Mouse (Mus musculus) thymus, adult 2 months (tissue): Measurements from ENCODE around the gene Hoxa10. TPM values are rescaled to one million over a fixed set of nuclear protein-coding genes. Genes with fewer than 3 reads are reported as not detected.

Experiments used
- DNase-seq: peaks from one replicate; pipeline ENCODE4 v3.0.0; 2021
- H3K27ac ChIP-seq: fragments of 200-500 bp; 2 replicates; pipeline ENCODE4 v1.5.1; 2012; ENCODE audit warnings: low read length, control low read depth; ENCODE audit not compliant: control insufficient read depth, insufficient read depth
- H3K27me3 ChIP-seq: fragments of 200-500 bp; 2 replicates; pipeline ENCODE4 v1.6.1; 2012; ENCODE audit warnings: mild to moderate bottlenecking, low read length, moderate library complexity, mixed read lengths; ENCODE audit not compliant: control insufficient read depth, insufficient read depth
- H3K36me3 ChIP-seq: fragments of 200-500 bp; 2 replicates; pipeline ENCODE4 v1.6.1; 2012; ENCODE audit warnings: mild to moderate bottlenecking, low read length, moderate library complexity; ENCODE audit not compliant: control insufficient read depth, insufficient read depth
- H3K4me1 ChIP-seq: fragments of 200-500 bp; replicated peaks from 2 replicates; pipeline ENCODE4 v1.6.1; 2012; ENCODE audit warnings: low read length; ENCODE audit not compliant: control insufficient read depth, insufficient read depth
- H3K4me3 ChIP-seq: fragments of 200-500 bp; 2 replicates; pipeline ENCODE4 v1.5.1; 2012; ENCODE audit warnings: mild to moderate bottlenecking, low read length, control low read depth, moderate library complexity; ENCODE audit not compliant: control insufficient read depth, insufficient read depth
- CTCF ChIP-seq: fragments of 200-500 bp; IDR thresholded peaks from 2 replicates; pipeline ENCODE4 v1.5.1; 2012; ENCODE audit warnings: mild to moderate bottlenecking, control low read depth, low read length, moderate library complexity, borderline replicate concordance; ENCODE audit not compliant: control insufficient read depth, poor library complexity, insufficient read depth; ENCODE audit errors: extremely low read depth
- POLR2A ChIP-seq: fragments of 200-500 bp; IDR thresholded peaks from 2 replicates; pipeline ENCODE4 v1.6.1; 2012; ENCODE audit warnings: mild to moderate bottlenecking, low read length, control low read depth, moderate library complexity; ENCODE audit not compliant: control insufficient read depth, poor library complexity, insufficient read depth; ENCODE audit errors: extremely low read depth
- WGBS: fragments of 180-500 bp; shearing (Covaris S2); methylation state at CpG from one replicate; pipeline ENCODE4 v1.1.7; 2018; 5-methylcytosine and 5-hydroxymethylcytosine counted together
- polyA plus RNA-seq: library from polyadenylated mRNA; depleted of rRNA; stranded (reverse); fragments of >200 nt; gene quantifications from 2 replicates; pipeline ENCODE4 v1.2.3, GENCODE M21; 2012

Gene Hoxa10
- polyA plus RNA-seq, 1 experiment: not detected

DNA sequence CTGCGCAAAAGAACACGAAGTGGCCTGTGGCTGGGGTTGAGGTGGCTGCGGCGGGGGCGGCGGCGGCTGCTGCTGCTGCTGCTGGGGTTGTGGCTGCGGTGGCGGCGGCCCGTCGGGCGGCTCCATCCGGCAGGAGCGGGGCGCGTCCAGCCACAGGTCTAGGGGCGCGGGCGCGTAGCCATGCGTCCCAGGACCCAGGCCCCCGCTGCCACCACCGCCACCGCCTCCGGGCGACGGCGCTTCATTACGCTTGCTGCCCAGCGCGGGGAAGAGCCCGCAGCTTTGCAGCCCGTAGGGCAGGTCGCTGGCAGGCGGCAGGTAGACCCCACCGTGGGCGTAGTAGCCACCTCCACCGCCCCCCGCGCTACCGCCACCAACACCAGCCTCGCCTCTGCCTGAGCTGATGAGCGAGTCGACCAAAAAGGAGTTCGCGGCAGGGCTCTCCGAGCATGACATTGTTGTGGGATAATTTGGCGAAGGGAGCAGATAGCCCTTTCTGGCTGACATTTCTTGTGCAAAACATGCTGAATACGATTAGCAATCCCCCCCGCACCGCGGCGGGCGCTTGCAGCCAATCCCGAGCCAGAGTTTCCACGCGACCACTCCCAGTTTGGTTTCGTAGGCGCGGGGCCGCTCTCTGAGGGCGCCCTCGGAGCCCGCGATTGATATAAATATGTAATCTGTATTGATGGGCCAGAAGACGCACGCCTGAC is 6.1 kb downstream of the Hoxa10 start:
- H3K27me3 ChIP-seq: peaks cover 47% of the 10 kb centered on the region
- no peak overlapping the region for H3K27ac ChIP-seq
- H3K4me3 ChIP-seq: no peak overlapping the region
- WGBS: 4% methylated on average over 60 of the region's 68 CpGs
- H3K36me3 ChIP-seq: no peaks in the 10 kb centered on the region
- TF ChIP-seq POLR2A (no peak), CTCF (no peak)
- no peak for DNase-seq
- peaks cover 5% of the 10 kb centered on the region; the same call in 1 of the 2 replicates for H3K4me1 ChIP-seq

DNA sequence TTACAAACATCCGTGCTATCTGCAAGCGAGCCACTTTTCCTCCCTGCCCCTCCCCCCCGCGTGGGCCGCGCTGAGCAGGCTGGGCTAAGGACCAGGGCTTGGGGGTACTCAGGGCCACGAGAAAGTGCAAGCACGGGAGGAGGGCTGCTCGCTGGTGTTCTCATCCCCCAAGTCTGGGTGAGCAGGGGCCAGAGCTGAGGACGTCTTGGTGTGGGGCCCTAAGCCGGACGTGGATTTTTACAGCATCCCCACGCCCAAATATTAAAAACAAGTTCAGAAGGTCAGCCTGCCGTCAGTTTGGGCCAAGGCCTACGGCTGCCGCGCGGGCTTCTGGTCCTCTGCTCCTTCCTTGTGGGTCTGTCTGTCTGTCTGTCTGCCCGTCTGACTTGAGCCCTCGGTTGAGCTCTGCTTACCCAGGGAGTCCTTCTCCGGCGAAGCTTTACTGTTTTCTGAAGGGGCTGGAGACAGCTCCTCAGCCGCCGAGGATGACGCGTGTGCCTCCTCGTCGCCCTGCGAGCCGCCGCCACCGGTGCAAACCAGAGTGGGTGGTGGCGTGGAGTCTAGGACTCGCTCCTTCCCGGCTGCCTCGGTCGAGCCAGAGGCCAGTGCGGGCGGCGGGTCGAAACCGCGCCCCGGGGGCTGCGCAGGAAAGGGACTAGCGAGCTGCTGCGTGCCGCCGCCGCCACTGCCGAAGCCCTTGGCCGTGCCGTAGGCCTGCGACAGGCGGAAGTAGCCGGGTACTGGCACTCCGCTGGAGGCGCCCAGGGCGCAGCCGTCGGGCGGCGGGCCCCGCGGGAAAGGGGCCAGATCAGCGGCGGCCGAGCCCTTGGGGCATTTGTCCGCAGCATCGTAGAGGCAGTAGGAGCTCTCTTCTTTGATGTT is 6.9 kb downstream of the Hoxa10 start:
- WGBS: 6% methylated on average over 70 of the region's 70 CpGs
- TF ChIP-seq POLR2A (no peak), CTCF (no peak)
- Histone ChIP-seq H3K36me3 (no peaks in the 10 kb centered on the region), H3K27ac (no peak overlapping the region), H3K4me1 (peaks cover 5% of the 10 kb centered on the region; the same call in 1 of the 2 replicates), H3K27me3 (peaks cover 49% of the 10 kb centered on the region), H3K4me3 (no peak overlapping the region)
- no peak for DNase-seq

GRCm38 (mm10) chr6:52232984-52233545 is 7.6 kb downstream of the Hoxa10 start:
- peaks cover 49% of the 10 kb centered on the region for H3K27me3 ChIP-seq
- no peaks in the 10 kb centered on the region for H3K36me3 ChIP-seq
- H3K27ac ChIP-seq: no peak overlapping the region
- no peak for DNase-seq
- peaks cover 5% of the 10 kb centered on the region; the same call in 1 of the 2 replicates for H3K4me1 ChIP-seq
- TF ChIP-seq CTCF (no peak), POLR2A (no peak)
- H3K4me3 ChIP-seq: no peak overlapping the region
- 34% methylated on average over 23 of the region's 23 CpGs for WGBS

DNA sequence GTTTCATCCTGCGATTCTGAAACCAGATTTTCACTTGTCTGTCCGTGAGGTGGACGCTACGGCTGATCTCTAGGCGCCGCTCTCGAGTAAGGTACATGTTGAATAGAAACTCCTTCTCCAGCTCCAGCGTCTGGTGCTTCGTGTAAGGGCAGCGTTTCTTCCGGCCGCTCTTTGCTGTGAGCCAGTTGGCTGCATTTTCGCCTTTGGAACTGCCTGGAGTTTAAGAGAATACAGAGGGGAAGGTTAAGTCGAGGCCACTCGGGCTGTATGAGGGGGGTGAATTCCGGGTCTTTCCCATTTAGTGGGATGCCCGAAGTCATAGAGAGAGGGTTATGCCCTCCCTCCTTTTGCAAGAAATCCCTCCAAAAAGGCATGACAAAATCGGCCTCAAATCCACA is 8.1 kb downstream of the Hoxa10 start:
- Histone ChIP-seq H3K27me3 (peaks cover 48% of the 10 kb centered on the region), H3K4me3 (no peak overlapping the region), H3K4me1 (peaks cover 5% of the 10 kb centered on the region; the same call in 1 of the 2 replicates), H3K27ac (no peak overlapping the region), H3K36me3 (no peaks in the 10 kb centered on the region)
- no peak for TF ChIP-seq POLR2A
- TF ChIP-seq CTCF: no peak
- no peak for DNase-seq
- 4% methylated on average over 18 of the region's 18 CpGs for WGBS

DNA sequence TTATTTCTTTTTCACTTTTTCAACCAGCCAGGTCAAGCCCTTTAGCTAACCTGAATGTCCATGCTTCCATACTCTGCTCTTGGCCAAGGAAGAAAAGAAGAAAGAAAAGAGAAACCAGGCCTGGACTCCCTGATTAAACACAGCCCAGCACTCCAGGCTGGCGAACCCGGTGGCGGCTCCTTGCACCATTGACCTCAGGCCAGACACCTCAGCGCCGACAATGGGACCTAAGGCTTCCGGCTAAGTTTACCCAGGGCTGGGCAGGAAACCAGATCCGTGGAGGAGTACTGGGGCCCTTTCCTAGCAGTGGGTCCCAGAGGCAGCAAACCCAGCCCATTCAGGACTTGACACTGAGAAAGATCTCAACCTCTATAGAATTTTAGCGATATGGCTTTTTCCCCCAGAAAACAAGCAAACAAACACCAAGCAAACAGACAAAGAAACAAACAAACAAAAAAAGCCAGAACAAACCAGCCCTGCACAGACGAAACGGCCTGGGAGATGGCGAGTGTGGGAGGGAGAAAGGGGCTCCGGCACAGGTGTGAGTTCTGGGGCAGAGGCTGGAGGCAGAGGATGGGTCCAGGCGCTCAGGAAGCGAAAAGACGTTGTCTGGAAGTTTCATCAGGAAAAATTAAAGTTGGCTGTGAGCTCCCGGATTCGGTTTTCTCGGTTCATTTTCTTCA is 8.6 kb downstream of the Hoxa10 start:
- DNase-seq: no peak
- no peak overlapping the region for H3K27ac ChIP-seq
- H3K4me1 ChIP-seq: peaks cover 5% of the 10 kb centered on the region; the same call in 1 of the 2 replicates
- TF ChIP-seq POLR2A (no peak), CTCF (no peak)
- WGBS: 11% methylated on average over 18 of the region's 18 CpGs
- no peak overlapping the region for H3K4me3 ChIP-seq
- H3K27me3 ChIP-seq: peaks cover 46% of the 10 kb centered on the region
- no peaks in the 10 kb centered on the region for H3K36me3 ChIP-seq
